Mouse (Mus musculus): Measurements from ENCODE around the gene Fanca. TPM values are rescaled to one million over a fixed set of nuclear protein-coding genes. Genes with fewer than 3 reads are reported as not detected.

Gene Fanca
- polyA plus RNA-seq, 1 experiment from 2014 or later: 20.9 TPM

GRCm38 (mm10) chr8:123243053-123243452 is 75.3 kb downstream of the Fanca start:
- Histone ChIP-seq H3K4me3 (ENCODE audit: low read depth, low read length) (no peak overlapping the region), H3K27me3 (replicated peaks; ENCODE audit: control insufficient read depth, insufficient read depth, low read length) (no peaks in the 10 kb centered on the region), H3K4me2 (ENCODE audit: low read depth, low read length) (no peak overlapping the region), H3K9ac (ENCODE audit: low read depth, low read length) (0 out of 2 replicates have a peak overlapping the region, but pooled peaks have one; percentile 8), H3K36me3 (ENCODE audit: control insufficient read depth, insufficient read depth, low read length) (peaks cover 62% of the 10 kb centered on the region), H3K27ac (replicated peaks; ENCODE audit: low read depth, low read length) (no peak overlapping the region), H3K4me1 (ENCODE audit: control insufficient read depth, insufficient read depth, low read length) (no peaks in the 10 kb centered on the region), H3K9me3 (ENCODE audit: control insufficient read depth, low read length) (no peaks in the 10 kb centered on the region)
- DNase-seq (ENCODE audit: low spot score): no peak
- WGBS: 74% methylated on average over 10 of the region's 11 CpGs
- no peak for ATAC-seq (ENCODE audit: low read depth)

DNA sequence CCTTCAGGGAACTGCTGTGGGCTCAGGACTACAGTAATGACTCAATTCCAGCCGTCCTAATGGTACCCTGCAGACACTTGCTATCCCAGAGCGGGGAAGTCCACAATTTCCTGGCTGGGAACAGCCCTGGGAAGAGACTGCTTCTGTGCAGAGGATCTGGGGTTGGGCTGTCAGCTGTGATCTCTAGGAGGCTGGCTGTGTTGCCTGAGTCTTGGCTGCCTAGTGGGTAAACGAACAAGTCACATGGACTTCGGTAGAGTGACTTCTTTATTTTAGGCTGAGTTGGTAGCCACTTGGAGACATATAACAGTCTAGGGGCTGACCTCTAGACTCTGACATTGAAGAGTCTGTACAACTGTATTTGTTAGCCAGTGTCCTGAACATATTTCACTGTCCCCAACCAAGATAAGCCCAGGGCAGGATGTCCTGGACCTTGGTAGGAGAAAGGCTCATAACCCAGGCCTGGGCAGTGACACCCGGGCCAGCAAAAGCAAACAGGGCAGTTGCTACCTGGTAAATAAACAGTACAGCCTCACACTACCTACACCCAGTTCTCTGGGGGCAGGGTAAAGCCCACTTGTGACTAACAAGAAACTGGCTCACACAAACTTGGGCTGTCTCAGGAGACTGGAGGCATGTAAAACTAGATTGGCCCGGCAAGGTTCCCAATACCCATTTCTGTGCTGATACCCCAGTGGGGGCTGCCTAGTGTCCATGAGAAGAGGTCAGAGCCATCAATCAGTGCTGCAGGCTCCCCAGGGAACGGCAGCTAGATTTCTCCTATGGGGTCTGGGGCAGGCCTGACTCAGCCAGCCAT is 76.1 kb downstream of the Fanca start:
- 87% methylated on average over 7 of the region's 7 CpGs for WGBS
- peaks cover 55% of the 10 kb centered on the region for H3K36me3 ChIP-seq (ENCODE audit: control insufficient read depth, insufficient read depth, low read length)
- no peaks in the 10 kb centered on the region for H3K9me3 ChIP-seq (ENCODE audit: control insufficient read depth, low read length)
- H3K4me1 ChIP-seq (ENCODE audit: control insufficient read depth, insufficient read depth, low read length): no peaks in the 10 kb centered on the region
- no peak overlapping the region for H3K9ac ChIP-seq (ENCODE audit: low read depth, low read length)
- H3K4me2 ChIP-seq (ENCODE audit: low read depth, low read length): no peak overlapping the region
- no peak for ATAC-seq (ENCODE audit: low read depth)
- no peak for DNase-seq (ENCODE audit: low spot score)
- no peak overlapping the region for H3K27ac ChIP-seq (replicated peaks; ENCODE audit: low read depth, low read length)
- no peak overlapping the region for H3K4me3 ChIP-seq (ENCODE audit: low read depth, low read length)
- H3K27me3 ChIP-seq (replicated peaks; ENCODE audit: control insufficient read depth, insufficient read depth, low read length): no peaks in the 10 kb centered on the region

GRCm38 (mm10) chr8:123239398-123239797 is 79.0 kb downstream of the Fanca start:
- no peak for ATAC-seq (ENCODE audit: low read depth)
- Histone ChIP-seq H3K4me1 (ENCODE audit: control insufficient read depth, insufficient read depth, low read length) (0 out of 2 replicates have a peak, but pooled peaks cover 6% of the 10 kb centered on the region), H3K36me3 (ENCODE audit: control insufficient read depth, insufficient read depth, low read length) (peaks cover 25% of the 10 kb centered on the region; the same call in 1 of the 2 replicates), H3K9ac (ENCODE audit: low read depth, low read length) (no peak overlapping the region), H3K4me2 (ENCODE audit: low read depth, low read length) (no peak overlapping the region), H3K27me3 (replicated peaks; ENCODE audit: control insufficient read depth, insufficient read depth, low read length) (peaks cover 6% of the 10 kb centered on the region), H3K9me3 (ENCODE audit: control insufficient read depth, low read length) (no peaks in the 10 kb centered on the region), H3K27ac (replicated peaks; ENCODE audit: low read depth, low read length) (no peak overlapping the region), H3K4me3 (ENCODE audit: low read depth, low read length) (no peak overlapping the region)
- WGBS: 85% methylated on average over 10 of the region's 10 CpGs
- no peak for DNase-seq (ENCODE audit: low spot score)

DNA sequence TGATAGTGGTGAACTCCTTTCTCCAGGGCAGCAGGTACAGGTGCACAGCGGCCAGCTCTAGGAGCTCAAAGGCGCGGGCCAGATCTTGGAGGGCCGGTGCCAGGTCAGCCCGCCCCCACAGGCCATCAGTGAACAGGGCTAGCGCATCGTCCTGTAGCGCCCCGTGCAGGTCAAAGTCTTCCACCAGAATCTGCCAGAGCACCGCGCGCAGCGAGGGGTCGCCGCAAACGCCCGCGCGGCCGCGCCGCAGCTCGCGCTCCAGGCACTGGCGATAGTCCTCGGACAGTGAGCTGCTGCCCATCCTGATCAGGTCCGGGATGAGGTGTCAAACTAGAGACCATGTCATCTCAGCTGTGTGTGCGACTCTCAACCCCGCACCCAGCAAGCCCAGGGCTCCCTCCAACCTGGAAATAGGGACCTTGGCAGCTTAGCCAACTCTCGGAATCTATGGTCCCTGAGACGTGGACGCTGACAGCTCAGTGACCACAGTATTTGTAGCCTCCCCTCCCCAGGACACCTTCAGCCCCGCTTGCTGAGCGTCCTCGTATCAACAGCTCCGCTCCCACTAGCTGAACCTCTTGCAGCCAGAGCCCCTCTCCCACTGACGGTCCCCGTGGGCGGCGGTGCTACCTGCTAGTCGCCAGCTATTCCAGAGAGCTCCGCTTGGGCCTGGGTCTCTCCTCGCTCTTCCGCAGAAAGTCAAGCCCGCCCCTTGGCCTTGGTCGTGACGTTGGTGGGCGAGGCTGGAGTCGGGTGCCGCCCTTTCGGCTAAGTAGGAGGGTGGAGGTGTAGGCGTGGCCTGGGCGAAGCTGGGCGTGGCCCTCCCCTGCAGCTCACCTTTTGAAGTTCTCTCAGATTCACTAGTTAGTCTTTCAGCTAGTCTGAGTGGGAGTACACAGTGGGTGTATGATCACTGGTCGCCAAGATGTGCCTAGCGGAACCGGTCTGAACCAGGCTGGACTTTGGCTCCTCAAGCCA is 82.6 kb downstream of the Fanca start, which contains the start of gene Spata2l:
Gene Spata2l, minus strand, starts transcription at position 714 of the 978 bp plus-strand sequence.
- H3K9me3 ChIP-seq (ENCODE audit: control insufficient read depth, low read length): no peaks in the 10 kb centered on the region
- H3K9ac ChIP-seq (ENCODE audit: low read depth, low read length): peak within 1 kb of the TSS; percentile 66
- peak within 1 kb of the TSS; percentile 85 for H3K4me2 ChIP-seq (ENCODE audit: low read depth, low read length)
- no peaks in the 10 kb centered on the region for H3K36me3 ChIP-seq (ENCODE audit: control insufficient read depth, insufficient read depth, low read length)
- H3K27me3 ChIP-seq (replicated peaks; ENCODE audit: control insufficient read depth, insufficient read depth, low read length): peaks cover 8% of the 10 kb centered on the region
- under 1% methylated on average over 51 of the region's 57 CpGs for WGBS
- H3K4me1 ChIP-seq (ENCODE audit: control insufficient read depth, insufficient read depth, low read length): 0 out of 2 replicates have a peak, but pooled peaks cover 6% of the 10 kb centered on the region
- no peak within 1 kb of the TSS for H3K27ac ChIP-seq (replicated peaks; ENCODE audit: low read depth, low read length)
- DNase-seq (ENCODE audit: low spot score) (peak; percentile 92), ATAC-seq (ENCODE audit: low read depth) (peak; percentile 92)
- peak within 1 kb of the TSS; percentile 61 for H3K4me3 ChIP-seq (ENCODE audit: low read depth, low read length)

- WGBS: 34% methylated on average over 9 of the region's 13 CpGs
Measured at GRCm38 (mm10) chr8:123234918-123235519, 83.4 kb downstream of the Fanca start.

DNA sequence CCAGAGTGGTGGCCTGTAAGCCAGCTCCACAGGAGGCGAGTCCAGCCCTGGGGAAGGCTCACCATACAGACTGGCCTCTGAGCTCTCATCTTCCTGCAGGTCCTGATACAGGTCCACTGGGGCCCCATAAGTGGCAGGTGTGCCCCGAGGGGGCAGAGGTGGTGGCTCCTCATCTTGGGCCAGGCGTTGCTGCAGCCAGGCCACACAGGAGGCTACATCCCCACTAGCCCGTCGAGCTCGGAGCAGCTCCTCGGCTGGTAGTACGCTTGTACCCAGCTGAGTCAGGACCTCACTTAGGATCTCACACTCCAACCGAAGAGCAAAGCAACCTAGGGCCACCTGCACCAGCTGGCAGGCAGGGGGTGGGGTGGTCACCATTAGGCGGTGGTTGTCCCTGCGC is 84.6 kb downstream of the Fanca start:
- Histone ChIP-seq H3K27me3 (replicated peaks; ENCODE audit: control insufficient read depth, insufficient read depth, low read length) (peaks cover 8% of the 10 kb centered on the region), H3K4me2 (ENCODE audit: low read depth, low read length) (no peak overlapping the region), H3K4me3 (ENCODE audit: low read depth, low read length) (no peak overlapping the region), H3K9ac (ENCODE audit: low read depth, low read length) (no peak overlapping the region), H3K4me1 (ENCODE audit: control insufficient read depth, insufficient read depth, low read length) (0 out of 2 replicates have a peak, but pooled peaks cover 6% of the 10 kb centered on the region), H3K36me3 (ENCODE audit: control insufficient read depth, insufficient read depth, low read length) (0 out of 2 replicates have a peak, but pooled peaks cover 7% of the 10 kb centered on the region), H3K9me3 (ENCODE audit: control insufficient read depth, low read length) (no peaks in the 10 kb centered on the region), H3K27ac (replicated peaks; ENCODE audit: low read depth, low read length) (no peak overlapping the region)
- ATAC-seq (ENCODE audit: low read depth) (no peak), DNase-seq (ENCODE audit: low spot score) (no peak)
- 78% methylated on average over 7 of the region's 11 CpGs for WGBS

More at GRCm38 (mm10) chr8:123234918-123235519, 83.4 kb downstream of the Fanca start:
- Histone ChIP-seq H3K4me1 (ENCODE audit: control insufficient read depth, insufficient read depth, low read length) (0 out of 2 replicates have a peak, but pooled peaks cover 6% of the 10 kb centered on the region), H3K36me3 (ENCODE audit: control insufficient read depth, insufficient read depth, low read length) (no peaks in the 10 kb centered on the region), H3K27me3 (replicated peaks; ENCODE audit: control insufficient read depth, insufficient read depth, low read length) (peaks cover 8% of the 10 kb centered on the region), H3K4me3 (ENCODE audit: low read depth, low read length) (peak overlapping the region; percentile 61), H3K4me2 (ENCODE audit: low read depth, low read length) (peak overlapping the region; percentile 85), H3K27ac (replicated peaks; ENCODE audit: low read depth, low read length) (no peak overlapping the region), H3K9me3 (ENCODE audit: control insufficient read depth, low read length) (no peaks in the 10 kb centered on the region), H3K9ac (ENCODE audit: low read depth, low read length) (peak overlapping the region; percentile 66)
- DNase-seq (ENCODE audit: low spot score) (no peak), ATAC-seq (ENCODE audit: low read depth) (peak; percentile 0; the same call in 1 of the 2 replicates)

- Histone ChIP-seq H3K9me3 (ENCODE audit: control insufficient read depth, low read length) (no peaks in the 10 kb centered on the region), H3K27ac (replicated peaks; ENCODE audit: low read depth, low read length) (no peak overlapping the region), H3K27me3 (replicated peaks; ENCODE audit: control insufficient read depth, insufficient read depth, low read length) (peaks cover 8% of the 10 kb centered on the region), H3K4me2 (ENCODE audit: low read depth, low read length) (no peak overlapping the region), H3K36me3 (ENCODE audit: control insufficient read depth, insufficient read depth, low read length) (0 out of 2 replicates have a peak, but pooled peaks cover 12% of the 10 kb centered on the region), H3K9ac (ENCODE audit: low read depth, low read length) (no peak overlapping the region), H3K4me3 (ENCODE audit: low read depth, low read length) (no peak overlapping the region), H3K4me1 (ENCODE audit: control insufficient read depth, insufficient read depth, low read length) (0 out of 2 replicates have a peak, but pooled peaks cover 6% of the 10 kb centered on the region)
- ATAC-seq (ENCODE audit: low read depth): peak; percentile 10; the same call in 1 of the 2 replicates
- DNase-seq (ENCODE audit: low spot score): no peak
- 57% methylated on average over 12 of the region's 13 CpGs for WGBS
Measured at GRCm38 (mm10) chr8:123233300-123233699, 85.1 kb downstream of the Fanca start.

DNA sequence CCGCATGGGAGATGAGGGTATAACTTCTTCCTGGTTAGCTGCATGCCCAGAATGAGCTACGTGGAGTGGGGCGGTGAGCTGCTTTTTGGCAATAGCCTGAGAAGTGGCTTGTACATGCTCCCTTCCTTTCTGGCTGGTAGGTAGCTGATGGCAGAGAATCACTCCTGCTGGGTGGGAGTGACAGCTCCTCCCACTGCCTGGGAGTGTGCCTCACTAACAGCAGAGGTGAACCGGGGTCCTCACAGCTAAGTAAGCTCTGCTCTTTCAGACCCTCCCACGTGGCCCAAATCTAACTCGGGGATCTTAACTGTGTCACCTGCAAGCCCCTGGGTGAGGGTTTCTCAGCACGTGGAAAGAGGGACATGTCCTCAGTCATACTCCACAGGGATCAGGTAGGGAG is 85.8 kb downstream of the Fanca start:
- H3K27ac ChIP-seq (replicated peaks; ENCODE audit: low read depth, low read length): no peak overlapping the region
- H3K4me2 ChIP-seq (ENCODE audit: low read depth, low read length): no peak overlapping the region
- ATAC-seq (ENCODE audit: low read depth) (no peak), DNase-seq (ENCODE audit: low spot score) (no peak)
- H3K9me3 ChIP-seq (ENCODE audit: control insufficient read depth, low read length): no peaks in the 10 kb centered on the region
- peaks cover 8% of the 10 kb centered on the region for H3K27me3 ChIP-seq (replicated peaks; ENCODE audit: control insufficient read depth, insufficient read depth, low read length)
- H3K4me1 ChIP-seq (ENCODE audit: control insufficient read depth, insufficient read depth, low read length): 0 out of 2 replicates have a peak, but pooled peaks cover 6% of the 10 kb centered on the region
- no peak overlapping the region for H3K9ac ChIP-seq (ENCODE audit: low read depth, low read length)
- H3K4me3 ChIP-seq (ENCODE audit: low read depth, low read length): no peak overlapping the region
- WGBS: 43% methylated on average over 7 of the region's 7 CpGs
- H3K36me3 ChIP-seq (ENCODE audit: control insufficient read depth, insufficient read depth, low read length): peaks cover 19% of the 10 kb centered on the region
